Mouse (Mus musculus) intestine, embryonic 16.5 days (tissue): ENCODE data around the gene Litaf. TPM values are rescaled to one million over a fixed set of nuclear protein-coding genes. Genes with fewer than 3 reads are reported as not detected.

Source experiments
- ATAC-seq: fragments of 200-750 bp; cut with Nextera tagmentation; 2 replicates; pipeline ENCODE4 v1.8.0; 2017; ENCODE audit warnings: moderate TSS enrichment, moderate library complexity
- H3K27ac ChIP-seq: fragments of 300-500 bp; sonication (generic); 2 replicates; pipeline ENCODE4 v1.5.1; 2014; ENCODE audit warnings: mild to moderate bottlenecking, low read length
- H3K27me3 ChIP-seq: fragments of 300-500 bp; sonication (generic); replicated peaks from 2 replicates; pipeline ENCODE4 v1.6.1; 2014; ENCODE audit warnings: low read length, control low read depth, mixed read lengths; ENCODE audit not compliant: control insufficient read depth, insufficient read depth
- H3K36me3 ChIP-seq: fragments of 300-500 bp; sonication (generic); 2 replicates; pipeline ENCODE4 v1.6.1; 2014; ENCODE audit warnings: low read length, control low read depth; ENCODE audit not compliant: control insufficient read depth, insufficient read depth
- H3K4me1 ChIP-seq: fragments of 300-500 bp; sonication (generic); 2 replicates; pipeline ENCODE4 v1.6.1; 2014; ENCODE audit warnings: low read length, control low read depth, mixed read lengths; ENCODE audit not compliant: control insufficient read depth, insufficient read depth
- H3K4me2 ChIP-seq: fragments of 300-500 bp; sonication (generic); 2 replicates; pipeline ENCODE4 v1.6.1; 2014; ENCODE audit warnings: low read depth, low read length, control low read depth
- H3K4me3 ChIP-seq: fragments of 300-500 bp; sonication (generic); 2 replicates; pipeline ENCODE4 v1.5.1; 2014; ENCODE audit warnings: mild to moderate bottlenecking, low read length
- H3K9ac ChIP-seq: fragments of 300-500 bp; sonication (generic); 2 replicates; pipeline ENCODE4 v1.6.1; 2014; ENCODE audit warnings: low read depth, low read length
- H3K9me3 ChIP-seq: fragments of 300-500 bp; sonication (generic); 2 replicates; pipeline ENCODE4 v1.6.1; 2016; ENCODE audit warnings: low read length, control low read depth; ENCODE audit not compliant: control insufficient read depth
- WGBS: fragments of 180-500 bp; shearing (Covaris S2); extraction: QIAGEN DNeasy Blood & Tissue Kit; methylation state at CpG from one replicate; pipeline ENCODE4 v1.1.7; 2014; 5-methylcytosine and 5-hydroxymethylcytosine counted together
- polyA plus RNA-seq: library from polyadenylated mRNA; unstranded; fragments of >200 nt; fragmentation: Nextera tagmentation; extraction: Ambion mirVana; gene quantifications from 2 replicates; pipeline ENCODE4 v1.2.1, GENCODE M21; 2015

Gene Litaf
- polyA plus RNA-seq, 1 experiment from 2014 or later, result 110 TPM

GRCm38 (mm10) chr16:11086856-11087588, 21.1 kb upstream of the Litaf start:
- Histone ChIP-seq H3K9me3 (no peaks in the 10 kb centered on the region), H3K27me3 (no peaks in the 10 kb centered on the region), H3K27ac (no peak overlapping the region), H3K9ac (no peak overlapping the region), H3K4me3 (no peak overlapping the region), H3K4me2 (no peak overlapping the region), H3K36me3 (peaks cover 12% of the 10 kb centered on the region), H3K4me1 (no peaks in the 10 kb centered on the region)
- 77% methylated on average over 5 of the region's 5 CpGs for WGBS
- ATAC-seq, result no peak

- Histone ChIP-seq H3K27ac (no peak overlapping the region), H3K27me3 (no peaks in the 10 kb centered on the region), H3K36me3 (peaks cover 13% of the 10 kb centered on the region), H3K4me2 (no peak overlapping the region), H3K4me3 (no peak overlapping the region), H3K9me3 (no peaks in the 10 kb centered on the region), H3K4me1 (no peaks in the 10 kb centered on the region), H3K9ac (no peak overlapping the region)
- ATAC-seq, result no peak
- 93% methylated on average over 3 of the region's 3 CpGs for WGBS
Measured at GRCm38 (mm10) chr16:11086299-11086698, 20.3 kb upstream of the Litaf start.

DNA sequence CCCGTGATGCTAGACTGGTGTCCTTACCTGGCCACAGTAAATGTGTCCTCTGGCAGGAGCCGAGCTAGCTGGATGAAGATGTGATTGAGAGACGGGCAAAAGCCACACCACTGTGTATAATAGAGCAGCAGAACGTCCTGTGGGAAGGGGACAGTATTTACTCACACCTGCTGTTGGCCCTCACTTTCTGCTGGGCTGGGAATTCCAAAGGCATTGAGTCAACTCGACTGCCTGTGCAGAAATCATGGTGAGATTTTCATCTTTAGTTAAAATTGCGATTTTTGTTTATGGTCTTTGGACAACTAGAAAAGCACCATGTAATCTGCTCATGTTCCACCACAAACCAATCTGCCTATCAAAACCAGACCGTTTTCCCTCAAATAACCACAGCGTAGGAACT, 18.2 kb upstream of the Litaf start:
- H3K9ac ChIP-seq, result no peak overlapping the region
- H3K27me3 ChIP-seq, result no peaks in the 10 kb centered on the region
- H3K4me1 ChIP-seq, result no peaks in the 10 kb centered on the region
- H3K4me3 ChIP-seq, result no peak overlapping the region
- no peak overlapping the region for H3K27ac ChIP-seq
- H3K9me3 ChIP-seq, result no peaks in the 10 kb centered on the region
- no peak for ATAC-seq
- 90% methylated on average over 8 of the region's 8 CpGs for WGBS
- H3K4me2 ChIP-seq, result no peak overlapping the region
- H3K36me3 ChIP-seq, result peaks cover 16% of the 10 kb centered on the region

GRCm38 (mm10) chr16:11078216-11078869, 12.4 kb upstream of the Litaf start:
- no peak for ATAC-seq
- Histone ChIP-seq H3K36me3 (peaks cover 28% of the 10 kb centered on the region), H3K27me3 (no peaks in the 10 kb centered on the region), H3K4me1 (no peaks in the 10 kb centered on the region), H3K9me3 (no peaks in the 10 kb centered on the region), H3K4me2 (no peak overlapping the region), H3K9ac (no peak overlapping the region), H3K27ac (no peak overlapping the region), H3K4me3 (no peak overlapping the region)
- 73% methylated on average over 3 of the region's 3 CpGs for WGBS

- Histone ChIP-seq H3K9ac (no peak overlapping the region), H3K9me3 (no peaks in the 10 kb centered on the region), H3K4me3 (no peak overlapping the region), H3K27ac (no peak overlapping the region), H3K4me1 (no peaks in the 10 kb centered on the region), H3K27me3 (no peaks in the 10 kb centered on the region), H3K4me2 (no peak overlapping the region), H3K36me3 (peaks cover 28% of the 10 kb centered on the region)
- ATAC-seq, result no peak
- 90% methylated on average over 9 of the region's 9 CpGs for WGBS
Measured at GRCm38 (mm10) chr16:11077601-11078201, 11.7 kb upstream of the Litaf start.

GRCm38 (mm10) chr16:11073060-11073459, 7.1 kb upstream of the Litaf start:
- peaks cover 11% of the 10 kb centered on the region for H3K36me3 ChIP-seq
- H3K27me3 ChIP-seq, result no peaks in the 10 kb centered on the region
- peaks cover 17% of the 10 kb centered on the region for H3K4me1 ChIP-seq
- no peak for ATAC-seq
- H3K4me2 ChIP-seq, result no peak overlapping the region
- 78% methylated on average over 6 of the region's 6 CpGs for WGBS
- no peak overlapping the region for H3K27ac ChIP-seq
- H3K4me3 ChIP-seq, result no peak overlapping the region
- H3K9ac ChIP-seq, result no peak overlapping the region
- no peaks in the 10 kb centered on the region for H3K9me3 ChIP-seq

DNA sequence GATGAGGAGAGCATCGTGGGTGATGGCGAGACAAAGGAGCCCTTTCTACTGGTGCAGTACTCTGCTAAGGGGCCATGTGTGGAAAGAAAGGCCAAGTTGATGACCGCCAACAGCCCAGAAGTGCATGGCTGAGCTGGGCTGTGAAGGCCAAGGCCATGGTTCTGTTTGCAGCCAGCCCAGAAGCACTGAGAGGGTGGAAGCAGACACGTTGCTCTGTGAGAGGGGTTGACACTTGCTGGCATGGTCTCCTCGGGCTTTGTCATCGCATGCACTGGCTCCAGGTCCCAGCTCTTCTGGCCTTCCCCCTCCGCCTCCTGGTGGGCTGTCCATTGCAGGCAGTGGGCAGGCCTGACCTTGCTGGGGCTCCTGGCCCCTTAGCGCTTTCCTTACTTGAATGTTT, 6.5 kb upstream of the Litaf start:
- Histone ChIP-seq H3K27me3 (no peaks in the 10 kb centered on the region), H3K9me3 (no peaks in the 10 kb centered on the region), H3K4me1 (peaks cover 23% of the 10 kb centered on the region), H3K9ac (no peak overlapping the region), H3K4me3 (no peak overlapping the region), H3K36me3 (peaks cover 11% of the 10 kb centered on the region), H3K4me2 (no peak overlapping the region), H3K27ac (no peak overlapping the region)
- no peak for ATAC-seq
- WGBS, result 79% methylated on average over 8 of the region's 8 CpGs

DNA sequence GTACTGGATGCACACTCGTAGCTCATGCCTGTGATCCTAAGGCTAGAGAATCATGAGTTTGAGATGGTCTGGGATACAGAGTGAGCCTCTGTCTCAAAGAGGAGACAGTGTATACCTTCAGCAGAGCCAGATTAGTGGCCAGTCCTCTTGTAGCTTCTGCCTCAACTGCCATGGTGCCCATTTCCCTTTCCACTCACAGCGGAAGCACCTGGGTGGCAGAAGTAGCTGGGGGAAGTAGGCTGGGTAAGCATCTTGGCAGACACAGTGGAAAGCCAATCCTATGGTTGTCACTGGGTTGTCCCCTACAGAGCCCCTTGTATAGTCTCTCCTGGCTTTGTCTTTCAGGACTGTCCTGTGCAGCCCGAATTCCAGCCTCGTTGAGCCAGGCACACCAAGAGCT, 5.9 kb upstream of the Litaf start:
- no peaks in the 10 kb centered on the region for H3K27me3 ChIP-seq
- no peak overlapping the region for H3K27ac ChIP-seq
- peaks cover 26% of the 10 kb centered on the region for H3K4me1 ChIP-seq
- H3K4me2 ChIP-seq, result no peak overlapping the region
- H3K4me3 ChIP-seq, result no peak overlapping the region
- H3K36me3 ChIP-seq, result peaks cover 11% of the 10 kb centered on the region
- ATAC-seq, result no peak
- WGBS, result 89% methylated on average over 4 of the region's 4 CpGs
- no peaks in the 10 kb centered on the region for H3K9me3 ChIP-seq
- H3K9ac ChIP-seq, result no peak overlapping the region

GRCm38 (mm10) chr16:11071176-11071575, 5.2 kb upstream of the Litaf start:
- Histone ChIP-seq H3K4me3 (no peak overlapping the region), H3K36me3 (peaks cover 11% of the 10 kb centered on the region), H3K4me1 (peaks cover 26% of the 10 kb centered on the region), H3K27ac (no peak overlapping the region), H3K4me2 (no peak overlapping the region), H3K9me3 (no peaks in the 10 kb centered on the region), H3K9ac (no peak overlapping the region), H3K27me3 (no peaks in the 10 kb centered on the region)
- no peak for ATAC-seq
- 84% methylated on average over 5 of the region's 5 CpGs for WGBS
